In the genomic region with DNA sequence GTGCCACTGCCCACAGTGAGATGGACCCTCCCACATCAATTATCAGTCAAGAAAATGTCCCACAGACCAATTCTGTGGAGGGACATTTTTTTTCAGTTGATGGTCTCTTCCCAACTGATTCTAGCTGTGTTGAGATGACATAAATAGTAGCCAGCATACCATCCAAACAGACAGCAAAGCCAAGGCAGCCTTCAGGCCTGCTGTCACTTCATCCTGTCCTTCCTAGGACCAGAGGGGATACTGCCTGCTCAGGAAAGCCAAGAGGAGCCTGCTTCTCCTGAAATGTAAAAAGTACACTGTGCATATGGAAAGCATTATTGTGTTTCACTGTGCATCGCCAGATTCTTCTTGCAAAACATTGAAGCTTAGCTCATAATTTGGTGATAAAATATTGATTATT, we compare ENCODE assay signal across 27 mouse cellular contexts. TPM values are rescaled to one million over a fixed set of nuclear protein-coding genes. Genes with fewer than 3 reads are reported as not detected.
"Had no signal": no experiment of that assay in that cellular context is flagged by ENCODE, and none has a peak within 500 bp of the region (broad histone marks: within the 10 kb centered on the region; RNA-seq: fewer than 3 reads in every experiment).

No protein-coding gene starts in this region.

- H3K4me1 ChIP-seq: limb, embryonic 10.5 days; limb, embryonic 13.5 days; liver, embryonic 12.5 days; liver, embryonic 15.5 days; lung, embryonic 15.5 days; megakaryocyte, embryonic 14.5 days; midbrain, embryonic 10.5 days; midbrain, embryonic 13.5 days; neural tube, embryonic 13.5 days had no signal

- DNase-seq: kidney, postnatal 25 days; layer of hippocampus, adult 9-11 months; liver; lung, adult 18-20 months; lung, postnatal 10 days; lung, postnatal 36 days; retina, postnatal 1 day; right cerebral cortex, postnatal 25 days; spleen, adult 18-20 months; thymus, adult 18-20 months; thymus, postnatal 36 days had no signal

- H3K27me3 ChIP-seq: limb, embryonic 13.5 days; liver, embryonic 12.5 days; liver, embryonic 15.5 days; lung, embryonic 15.5 days; megakaryocyte, embryonic 14.5 days; midbrain, embryonic 13.5 days; neural tube, embryonic 13.5 days had no signal

- H3K27ac ChIP-seq: kidney, postnatal 0 days; layer of hippocampus, adult 2 months; limb, embryonic 10.5 days; limb, embryonic 13.5 days; liver, embryonic 12.5 days; liver, embryonic 15.5 days; lung, embryonic 15.5 days; midbrain, embryonic 10.5 days; midbrain, embryonic 13.5 days; neural tube, embryonic 13.5 days had no signal

- H3K4me3 ChIP-seq: layer of hippocampus, adult 2 months; limb, embryonic 10.5 days; limb, embryonic 13.5 days; liver, embryonic 12.5 days; liver, embryonic 15.5 days; lung, embryonic 15.5 days; megakaryocyte, embryonic 14.5 days; midbrain, embryonic 10.5 days; midbrain, embryonic 13.5 days; myocyte; neural tube, embryonic 13.5 days had no signal

RNA-seq across cellular contexts. Expression of gene 4933402J07Rik, which starts 38.6 kb away (rescaled TPM):
- polyA plus RNA-seq: kidney, postnatal 0 days; large intestine, adult 2 months; limb, embryonic 10.5 days; limb, embryonic 13.5 days; liver, embryonic 12.5 days; liver, embryonic 15.5 days; lung, embryonic 15.5 days; midbrain, embryonic 10.5 days; midbrain, embryonic 13.5 days; midbrain, embryonic 16.5 days; myocyte; neural tube, embryonic 13.5 days; stomach, embryonic 16.5 days; urinary bladder, adult 2 months had no signal

RNA-seq across cellular contexts. Expression of gene Cbln1, which starts 52.6 kb away (rescaled TPM):
- polyA plus RNA-seq: liver, embryonic 12.5 days; liver, embryonic 15.5 days; lung, embryonic 15.5 days had no signal
